Mouse (Mus musculus): ENCODE measurements around the gene Cbx5. TPM values are rescaled to one million over a fixed set of nuclear protein-coding genes. Genes with fewer than 3 reads are reported as not detected.

Gene Cbx5
- polyA plus RNA-seq, 1 experiment from 2014 or later = 127 TPM

GRCm38 (mm10) chr15:103196835-103197234 is 42.8 kb downstream of the Cbx5 start:
- peaks cover 48% of the 10 kb centered on the region for H3K36me3 ChIP-seq
- H3K4me3 ChIP-seq = no peak overlapping the region
- no peak for ATAC-seq (ENCODE audit: low FRiP score, low read depth)
- H3K27me3 ChIP-seq = no peaks in the 10 kb centered on the region
- H3K27ac ChIP-seq (replicated peaks) = no peak overlapping the region
- H3K9ac ChIP-seq = no peak overlapping the region
- 94% methylated on average over 1 of the region's 1 CpGs for WGBS
- H3K9me3 ChIP-seq = no peaks in the 10 kb centered on the region
- H3K4me2 ChIP-seq = no peak overlapping the region
- peaks cover 2% of the 10 kb centered on the region; the same call in 1 of the 2 replicates for H3K4me1 ChIP-seq (replicated peaks)

DNA sequence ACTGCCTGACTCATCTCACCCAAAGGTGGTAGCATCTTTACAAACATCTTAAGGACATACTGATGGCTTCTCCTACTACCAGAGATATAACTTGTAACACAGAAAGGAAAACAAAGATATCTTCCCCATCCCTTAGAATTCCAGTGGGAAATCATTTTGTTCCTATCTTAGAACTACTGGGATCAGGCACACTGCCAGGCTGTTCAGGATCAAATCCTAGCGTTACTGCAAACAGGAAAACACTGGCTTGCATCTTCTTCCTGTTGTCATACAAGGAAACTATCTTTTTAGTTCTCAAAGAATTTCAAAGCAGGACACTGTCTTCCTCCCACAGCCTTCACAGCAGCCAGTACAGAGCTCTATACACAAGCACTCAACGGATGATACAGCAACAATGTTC is 46.0 kb downstream of the Cbx5 start:
- Histone ChIP-seq H3K36me3 (peaks cover 37% of the 10 kb centered on the region), H3K4me2 (no peak overlapping the region), H3K9ac (no peak overlapping the region), H3K9me3 (no peaks in the 10 kb centered on the region), H3K4me1 (replicated peaks) (0 out of 2 replicates have a peak, but pooled peaks cover 8% of the 10 kb centered on the region), H3K4me3 (no peak overlapping the region), H3K27ac (replicated peaks) (no peak overlapping the region), H3K27me3 (no peaks in the 10 kb centered on the region)
- 80% methylated on average over 2 of the region's 2 CpGs for WGBS
- no peak for ATAC-seq (ENCODE audit: low FRiP score, low read depth)

DNA sequence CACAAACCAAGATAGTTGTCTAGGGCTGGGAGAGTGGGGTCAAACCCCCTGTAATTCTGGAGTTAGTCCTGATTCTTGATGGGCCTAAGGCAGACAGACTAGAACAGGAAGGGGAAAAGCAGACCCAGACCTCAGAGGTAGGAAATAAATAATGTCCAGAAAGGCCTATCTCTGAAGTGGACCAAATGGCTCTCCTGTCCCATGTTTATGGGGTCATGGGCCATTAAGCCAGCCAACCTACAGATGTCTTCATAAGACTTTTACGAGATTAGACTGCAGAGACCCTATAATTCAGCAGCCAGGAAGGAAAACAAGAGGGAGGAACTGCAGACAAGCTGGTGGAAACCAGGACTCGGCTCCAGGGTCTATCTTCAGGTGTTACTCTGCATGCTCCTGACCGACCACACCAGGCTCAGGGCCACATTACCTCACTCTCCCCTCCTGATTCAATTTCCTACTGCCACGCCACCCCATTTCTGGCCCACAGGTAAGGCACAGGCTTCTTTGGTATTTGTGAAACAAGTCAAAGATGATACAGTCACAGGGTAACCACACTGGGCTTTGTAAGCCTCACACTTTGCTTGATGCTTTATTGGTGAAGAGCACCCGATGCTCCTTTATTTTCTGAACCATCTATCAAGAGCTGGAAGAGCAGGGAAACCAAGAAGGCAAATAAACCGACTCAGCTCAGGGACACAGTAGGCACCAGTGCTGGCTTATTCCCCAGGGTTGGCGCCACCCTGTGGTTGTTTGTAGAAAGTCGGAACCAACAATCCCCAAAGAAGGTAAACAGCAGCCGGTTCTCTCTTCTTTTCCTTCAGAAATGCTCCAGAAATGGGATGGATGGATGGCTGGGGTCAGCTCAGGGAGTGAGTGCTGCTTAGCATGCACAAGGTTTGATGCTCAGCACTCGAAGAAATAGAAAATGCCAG is 48.8 kb downstream of the Cbx5 start:
- H3K9ac ChIP-seq = no peak overlapping the region
- H3K9me3 ChIP-seq = no peaks in the 10 kb centered on the region
- no peak overlapping the region for H3K4me3 ChIP-seq
- H3K4me2 ChIP-seq = no peak overlapping the region
- 0 out of 2 replicates have a peak, but pooled peaks cover 8% of the 10 kb centered on the region for H3K4me1 ChIP-seq (replicated peaks)
- no peak overlapping the region for H3K27ac ChIP-seq (replicated peaks)
- ATAC-seq (ENCODE audit: low FRiP score, low read depth) = no peak
- peaks cover 17% of the 10 kb centered on the region for H3K36me3 ChIP-seq
- H3K27me3 ChIP-seq = no peaks in the 10 kb centered on the region
- WGBS = 60% methylated on average over 10 of the region's 10 CpGs

GRCm38 (mm10) chr15:103190083-103190482 is 49.5 kb downstream of the Cbx5 start:
- Histone ChIP-seq H3K9ac (no peak overlapping the region), H3K9me3 (no peaks in the 10 kb centered on the region), H3K27ac (replicated peaks) (no peak overlapping the region), H3K4me1 (replicated peaks) (0 out of 2 replicates have a peak, but pooled peaks cover 8% of the 10 kb centered on the region), H3K4me2 (no peak overlapping the region), H3K36me3 (peaks cover 15% of the 10 kb centered on the region; the same call in 1 of the 2 replicates), H3K4me3 (no peak overlapping the region), H3K27me3 (no peaks in the 10 kb centered on the region)
- no peak for ATAC-seq (ENCODE audit: low FRiP score, low read depth)
- WGBS = 62% methylated on average over 7 of the region's 7 CpGs

- Histone ChIP-seq H3K9ac (no peak overlapping the region), H3K4me2 (no peak overlapping the region), H3K9me3 (no peaks in the 10 kb centered on the region), H3K36me3 (0 out of 2 replicates have a peak, but pooled peaks cover 13% of the 10 kb centered on the region), H3K27ac (replicated peaks) (no peak overlapping the region), H3K4me1 (replicated peaks) (peaks cover 21% of the 10 kb centered on the region), H3K4me3 (no peak overlapping the region), H3K27me3 (0 out of 2 replicates have a peak, but pooled peaks cover 4% of the 10 kb centered on the region)
- no peak for ATAC-seq (ENCODE audit: low FRiP score, low read depth)
- WGBS = 72% methylated on average over 6 of the region's 6 CpGs
Measured at GRCm38 (mm10) chr15:103187803-103188202, 51.8 kb downstream of the Cbx5 start.

GRCm38 (mm10) chr15:103185462-103186198 is 54.0 kb downstream of the Cbx5 start:
- no peak overlapping the region for H3K9ac ChIP-seq
- no peak overlapping the region for H3K4me2 ChIP-seq
- peaks cover 18% of the 10 kb centered on the region for H3K4me1 ChIP-seq (replicated peaks)
- ATAC-seq (ENCODE audit: low FRiP score, low read depth) = peak; percentile 21
- H3K9me3 ChIP-seq = no peaks in the 10 kb centered on the region
- peaks cover 5% of the 10 kb centered on the region for H3K27me3 ChIP-seq
- 47% methylated on average over 19 of the region's 19 CpGs for WGBS
- no peak overlapping the region for H3K27ac ChIP-seq (replicated peaks)
- no peak overlapping the region for H3K4me3 ChIP-seq
- H3K36me3 ChIP-seq = no peaks in the 10 kb centered on the region

- Histone ChIP-seq H3K4me1 (replicated peaks) (peaks cover 15% of the 10 kb centered on the region), H3K9me3 (no peaks in the 10 kb centered on the region), H3K4me2 (peak overlapping the region; percentile 55), H3K27ac (replicated peaks) (no peak overlapping the region), H3K9ac (0 out of 2 replicates have a peak overlapping the region, but pooled peaks have one; percentile 4), H3K4me3 (peak overlapping the region; percentile 20), H3K36me3 (no peaks in the 10 kb centered on the region), H3K27me3 (peaks cover 18% of the 10 kb centered on the region)
- 12% methylated on average over 25 of the region's 25 CpGs for WGBS
- ATAC-seq (ENCODE audit: low FRiP score, low read depth) = peak; percentile 27; the same call in 1 of the 2 replicates
Measured at GRCm38 (mm10) chr15:103183651-103184610, 55.7 kb downstream of the Cbx5 start.

DNA sequence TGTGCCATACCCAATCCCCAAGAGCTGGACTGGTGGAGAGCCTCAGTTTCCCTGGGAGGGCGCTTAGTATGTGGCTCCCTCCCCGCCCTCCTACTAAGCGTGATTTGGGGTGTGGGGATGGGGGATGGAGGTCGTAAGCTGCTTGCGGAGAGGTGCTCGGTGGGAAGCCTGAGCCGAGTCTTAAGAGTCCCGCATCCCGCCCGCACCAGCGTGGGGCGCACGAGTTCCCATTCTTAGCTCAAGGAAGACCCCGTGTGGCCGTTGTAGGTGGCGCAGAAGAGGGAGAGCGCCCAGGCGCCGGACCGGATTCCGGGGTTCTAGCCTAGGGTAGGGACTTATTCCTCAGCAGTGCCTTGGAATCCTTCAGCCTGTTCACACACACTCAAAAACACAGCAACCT is 56.5 kb downstream of the Cbx5 start:
- Histone ChIP-seq H3K4me2 (peak overlapping the region; percentile 55), H3K9me3 (no peaks in the 10 kb centered on the region), H3K4me3 (peak overlapping the region; percentile 20), H3K27ac (replicated peaks) (no peak overlapping the region), H3K4me1 (replicated peaks) (peaks cover 15% of the 10 kb centered on the region), H3K36me3 (no peaks in the 10 kb centered on the region), H3K27me3 (peaks cover 26% of the 10 kb centered on the region), H3K9ac (0 out of 2 replicates have a peak overlapping the region, but pooled peaks have one; percentile 4)
- ATAC-seq (ENCODE audit: low FRiP score, low read depth) = no peak; the same call in 1 of the 2 replicates
- under 1% methylated on average over 21 of the region's 21 CpGs for WGBS

- Histone ChIP-seq H3K4me3 (no peak overlapping the region), H3K27ac (replicated peaks) (no peak overlapping the region), H3K36me3 (no peaks in the 10 kb centered on the region), H3K9ac (no peak overlapping the region), H3K4me1 (replicated peaks) (peaks cover 21% of the 10 kb centered on the region), H3K4me2 (peak overlapping the region; percentile 55), H3K9me3 (no peaks in the 10 kb centered on the region), H3K27me3 (peaks cover 35% of the 10 kb centered on the region)
- 3% methylated on average over 43 of the region's 48 CpGs for WGBS
- peak; percentile 7; the same call in 1 of the 2 replicates for ATAC-seq (ENCODE audit: low FRiP score, low read depth)
Measured at GRCm38 (mm10) chr15:103182166-103182790, 57.3 kb downstream of the Cbx5 start.

DNA sequence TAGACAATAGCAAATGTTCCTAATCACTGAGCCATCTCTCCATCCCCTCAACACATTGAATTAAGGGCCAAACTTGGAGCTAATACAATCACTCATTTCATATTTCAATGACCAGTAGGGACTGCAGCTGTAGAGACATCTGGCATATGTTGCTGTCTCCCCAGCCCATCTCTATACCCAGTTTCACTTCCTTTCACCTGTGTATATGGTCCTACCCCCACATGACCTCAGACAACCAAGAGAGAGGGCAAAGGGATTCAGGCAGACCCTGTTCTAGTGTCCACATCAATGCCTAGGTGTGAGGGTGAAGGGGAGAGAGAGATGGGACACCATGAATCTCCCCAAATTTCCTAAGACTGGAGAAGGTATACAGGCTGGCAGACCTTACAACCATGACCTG is 59.2 kb downstream of the Cbx5 start:
- Histone ChIP-seq H3K4me2 (no peak overlapping the region), H3K36me3 (no peaks in the 10 kb centered on the region), H3K4me1 (replicated peaks) (peaks cover 25% of the 10 kb centered on the region), H3K27ac (replicated peaks) (no peak overlapping the region), H3K4me3 (no peak overlapping the region), H3K27me3 (peaks cover 52% of the 10 kb centered on the region), H3K9ac (no peak overlapping the region), H3K9me3 (no peaks in the 10 kb centered on the region)
- no peak for ATAC-seq (ENCODE audit: low FRiP score, low read depth)

DNA sequence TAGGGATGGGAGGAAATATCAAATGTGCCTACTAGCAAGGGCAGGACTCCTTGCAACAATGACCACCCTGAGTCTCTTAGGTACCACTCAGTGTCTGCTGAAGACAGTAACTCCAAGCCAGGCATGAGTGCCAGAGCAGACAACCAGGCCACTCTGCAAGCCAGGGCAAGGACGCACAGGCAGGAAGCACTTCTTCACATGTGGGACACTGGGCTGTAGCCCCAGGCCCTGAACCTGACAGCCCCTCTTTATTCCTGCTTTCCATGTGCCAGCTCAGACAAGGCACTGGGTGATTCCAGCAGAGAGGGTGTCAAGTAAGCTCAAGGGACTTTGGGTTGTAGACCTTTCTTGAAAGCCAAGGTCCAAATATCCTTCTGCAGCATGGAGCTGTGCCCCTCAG is 60.8 kb downstream of the Cbx5 start:
- 53% methylated on average over 1 of the region's 1 CpGs for whole genome bisulfite sequencing
- Histone ChIP-seq H3K27ac (replicated peaks) (no peak overlapping the region), H3K36me3 (no peaks in the 10 kb centered on the region), H3K9ac (no peak overlapping the region), H3K4me3 (no peak overlapping the region), H3K4me1 (replicated peaks) (peaks cover 22% of the 10 kb centered on the region), H3K27me3 (peaks cover 69% of the 10 kb centered on the region), H3K4me2 (no peak overlapping the region), H3K9me3 (no peaks in the 10 kb centered on the region)
- no peak for ATAC-seq (ENCODE audit: low FRiP score, low read depth)
